21 mouse cellular contexts compared by ENCODE assay signal in genomic region chr10:9164333-9164732, GRCm38 (mm10).
A peak's percentile ranks its signal among the peaks of the same experiment; 100 is the strongest.
DNase-seq lines count a peak whose midpoint lies in the region; ATAC-seq and TF ChIP-seq lines count a peak whose summit lies in the region.
"Had no signal": no experiment of that assay in that cellular context is flagged by ENCODE, and none has a peak within 500 bp of the region (broad histone marks: within the 10 kb centered on the region; RNA-seq: fewer than 3 reads in every experiment).

No protein-coding gene starts in this region.

- no peaks in the 10 kb centered on the region; the same call in 1 of the 2 replicates for H3K27me3 ChIP-seq in forebrain, embryonic 16.5 days (replicated peaks; ENCODE audit: control insufficient read depth, insufficient read depth, low read length)
- H3K27me3 ChIP-seq in forebrain, embryonic 10.5 days (ENCODE audit: poor library complexity, severe bottlenecking) = peaks cover 8% of the 10 kb centered on the region
- H3K27me3 ChIP-seq in midbrain, embryonic 14.5 days (ENCODE audit: control insufficient read depth, insufficient read depth, low read length) = no peaks in the 10 kb centered on the region
- H3K27me3 ChIP-seq: embryonic facial prominence, embryonic 12.5 days; heart, embryonic 15.5 days; neural tube, embryonic 13.5 days; stomach, embryonic 15.5 days had no signal

- H3K4me1 ChIP-seq in forebrain, embryonic 16.5 days (replicated peaks; ENCODE audit: control insufficient read depth, insufficient read depth, low read length) = peaks cover 11% of the 10 kb centered on the region; the same call in 1 of the 2 replicates
- peaks cover 11% of the 10 kb centered on the region; the same call in 1 of the 2 replicates for H3K4me1 ChIP-seq in forebrain, embryonic 10.5 days
- peaks cover 3% of the 10 kb centered on the region; the same call in 1 of the 2 replicates for H3K4me1 ChIP-seq in midbrain, embryonic 14.5 days (ENCODE audit: control insufficient read depth, insufficient read depth, low read length)
- H3K4me1 ChIP-seq: embryonic facial prominence, embryonic 12.5 days; heart, embryonic 15.5 days; stomach, embryonic 15.5 days had no signal

- H3K36me3 ChIP-seq in forebrain, embryonic 16.5 days (ENCODE audit: control insufficient read depth, insufficient read depth) = no peaks in the 10 kb centered on the region
- H3K36me3 ChIP-seq in forebrain, embryonic 10.5 days (replicated peaks) = no peaks in the 10 kb centered on the region
- no peaks in the 10 kb centered on the region for H3K36me3 ChIP-seq in midbrain, embryonic 14.5 days (ENCODE audit: control insufficient read depth, insufficient read depth, low read length)
- H3K36me3 ChIP-seq: embryonic facial prominence, embryonic 12.5 days; heart, embryonic 15.5 days; neural tube, embryonic 13.5 days; stomach, embryonic 15.5 days had no signal

- 50% methylated on average over 7 of the region's 7 CpGs for WGBS in forebrain, embryonic 16.5 days
- 90% methylated on average over 7 of the region's 7 CpGs for WGBS in forebrain, embryonic 10.5 days
- WGBS in midbrain, embryonic 14.5 days = 77% methylated on average over 7 of the region's 7 CpGs

- no peak for TF ChIP-seq POLR2A in brain, embryonic 14.5 days (IDR thresholded peaks at IDR 0.05; ENCODE audit: borderline replicate concordance, extremely low read depth, insufficient read depth, insufficient read length, poor library complexity, severe bottlenecking)

- 0 out of 2 replicates have a peak, but pooled peaks have one; percentile 35 for TF ChIP-seq CTCF in brain, embryonic 14.5 days (IDR thresholded peaks at IDR 0.05; ENCODE audit: borderline replicate concordance, extremely low read depth, insufficient read depth, insufficient read length)

- no peak overlapping the region for H3K9ac ChIP-seq in forebrain, embryonic 16.5 days (replicated peaks; ENCODE audit: low read depth, low read length)
- H3K9ac ChIP-seq in midbrain, embryonic 14.5 days (replicated peaks; ENCODE audit: low read length) = no peak overlapping the region
- H3K9ac ChIP-seq: embryonic facial prominence, embryonic 12.5 days; heart, embryonic 15.5 days; liver, postnatal 0 days; neural tube, embryonic 13.5 days; stomach, embryonic 15.5 days had no signal

- no peak overlapping the region for H3K4me3 ChIP-seq in forebrain, embryonic 16.5 days (replicated peaks; ENCODE audit: low read length)
- H3K4me3 ChIP-seq in forebrain, embryonic 10.5 days = no peak overlapping the region
- no peak overlapping the region for H3K4me3 ChIP-seq in midbrain, embryonic 14.5 days (replicated peaks; ENCODE audit: low read depth, low read length)
- H3K4me3 ChIP-seq: embryonic facial prominence, embryonic 12.5 days; erythroblast, embryonic 14.5 days; heart, embryonic 15.5 days; neural tube, embryonic 13.5 days; stomach, embryonic 15.5 days had no signal

- DNase-seq in forebrain, embryonic 10.5 days (ENCODE audit: extremely low spot score, low spot score) = no peak
- DNase-seq in layer of hippocampus, postnatal 10 days (ENCODE audit: low spot score in 2 of 2) = peak; percentile 31 to 34
- no peak for DNase-seq in layer of hippocampus, adult 11-12 months (ENCODE audit: low spot score)
- DNase-seq in brain, embryonic 14.5 days (ENCODE audit: low read depth) = peak; percentile 68
- peak; percentile 47 for DNase-seq in midbrain, embryonic 14.5 days
- no peak for DNase-seq in thymus, postnatal 4 days
- DNase-seq: adrenal gland, postnatal 36 days; cerebellum, adult 2 months; gastrocnemius, postnatal 10 days; kidney, postnatal 36 days; liver; liver, postnatal 0 days; lung, postnatal 14 days; thymus, adult 18-20 months had no signal

- peak; percentile 78 for ATAC-seq in forebrain, embryonic 16.5 days
- no peak for ATAC-seq in midbrain, embryonic 14.5 days (ENCODE audit: low FRiP score, low TSS enrichment)
- ATAC-seq: intestine, embryonic 16.5 days; liver, postnatal 0 days had no signal

- no peaks in the 10 kb centered on the region for H3K9me3 ChIP-seq in forebrain, embryonic 16.5 days (ENCODE audit: control insufficient read depth, low read length)
- peaks cover 8% of the 10 kb centered on the region; the same call in 1 of the 2 replicates for H3K9me3 ChIP-seq in forebrain, embryonic 10.5 days
- no peaks in the 10 kb centered on the region for H3K9me3 ChIP-seq in midbrain, embryonic 14.5 days (ENCODE audit: control insufficient read depth, low read length)
- H3K9me3 ChIP-seq: embryonic facial prominence, embryonic 12.5 days; heart, embryonic 15.5 days; neural tube, embryonic 13.5 days; stomach, embryonic 15.5 days had no signal

- H3K27ac ChIP-seq in forebrain, embryonic 16.5 days (ENCODE audit: low read length) = no peak overlapping the region
- H3K27ac ChIP-seq in forebrain, embryonic 10.5 days = no peak overlapping the region
- peak overlapping the region; percentile 67 for H3K27ac ChIP-seq in midbrain, embryonic 14.5 days (replicated peaks; ENCODE audit: low read depth, low read length)
- H3K27ac ChIP-seq: embryonic facial prominence, embryonic 12.5 days; heart, embryonic 15.5 days; neural tube, embryonic 13.5 days; stomach, embryonic 15.5 days had no signal

- H3K4me2 ChIP-seq in forebrain, embryonic 16.5 days (ENCODE audit: low read length) = no peak overlapping the region
- H3K4me2 ChIP-seq in midbrain, embryonic 14.5 days (ENCODE audit: low read length) = no peak overlapping the region
- H3K4me2 ChIP-seq: embryonic facial prominence, embryonic 12.5 days; heart, embryonic 15.5 days; neural tube, embryonic 13.5 days; stomach, embryonic 15.5 days had no signal

Comparison
In these comparisons a context has a peak if more than half of its experiments do, and no peak if none do; other contexts are left out.
1. DNase-seq: peak in layer of hippocampus, postnatal 10 days (2 of 2), brain, embryonic 14.5 days (single experiment) and midbrain, embryonic 14.5 days (single experiment); none in forebrain, embryonic 10.5 days (single experiment), layer of hippocampus, adult 11-12 months (single experiment) and thymus, postnatal 4 days (single experiment).